15 mouse cellular contexts compared by ENCODE assay signal in genomic region chr8:125098050-125098449, GRCm38 (mm10). TPM values are rescaled to one million over a fixed set of nuclear protein-coding genes. Genes with fewer than 3 reads are reported as not detected.
DNase-seq lines count a peak whose midpoint lies in the region; ATAC-seq lines count a peak whose summit lies in the region.
"Had no signal": no experiment of that assay in that cellular context is flagged by ENCODE, and none has a peak within 500 bp of the region (broad histone marks: within the 10 kb centered on the region; RNA-seq: fewer than 3 reads in every experiment).

No protein-coding gene starts in this region.

- H3K27ac ChIP-seq in embryonic facial prominence, embryonic 14.5 days (replicated peaks; ENCODE audit: low read depth, low read length) = no peak overlapping the region
- H3K27ac ChIP-seq: embryonic facial prominence, embryonic 13.5 days; forebrain, embryonic 15.5 days had no signal

- 17% methylated on average over 5 of the region's 5 CpGs for WGBS in embryonic facial prominence, embryonic 14.5 days

- no peak; the same call in 1 of the 2 replicates for ATAC-seq in embryonic facial prominence, embryonic 14.5 days (ENCODE audit: low read depth)
- ATAC-seq: forebrain, embryonic 15.5 days had no signal

- H3K9ac ChIP-seq in embryonic facial prominence, embryonic 14.5 days (ENCODE audit: low read depth, low read length) = no peak overlapping the region
- H3K9ac ChIP-seq: embryonic facial prominence, embryonic 13.5 days; forebrain, embryonic 15.5 days had no signal

- no peak overlapping the region for H3K4me2 ChIP-seq in embryonic facial prominence, embryonic 14.5 days (ENCODE audit: low read depth, low read length)
- H3K4me2 ChIP-seq: embryonic facial prominence, embryonic 13.5 days; forebrain, embryonic 15.5 days had no signal

- H3K4me1 ChIP-seq in embryonic facial prominence, embryonic 14.5 days (ENCODE audit: control insufficient read depth, insufficient read depth, low read length) = peaks cover 8% of the 10 kb centered on the region; the same call in 1 of the 2 replicates

- no peak overlapping the region for H3K4me3 ChIP-seq in embryonic facial prominence, embryonic 14.5 days (ENCODE audit: low read depth, low read length)
- H3K4me3 ChIP-seq: embryonic facial prominence, embryonic 13.5 days; forebrain, embryonic 15.5 days had no signal

- intact Hi-C loops in left cerebral cortex, postnatal 4 days (cut with DNase I) = no loop called here
- intact Hi-C loops in left cerebral cortex, postnatal 25 days (cut with DNase I) = no loop called here
- intact Hi-C loops in left cerebral cortex, postnatal 36 days (cut with DNase I) = no loop called here

- no peaks in the 10 kb centered on the region for H3K36me3 ChIP-seq in embryonic facial prominence, embryonic 14.5 days (ENCODE audit: control insufficient read depth, insufficient read depth, low read length)
- H3K36me3 ChIP-seq: embryonic facial prominence, embryonic 13.5 days; forebrain, embryonic 15.5 days had no signal

- peak; percentile 46 for DNase-seq in left cerebral cortex, postnatal 4 days
- no peak for DNase-seq in left cerebral cortex, adult 11 months (ENCODE audit: low spot score)
- peak; percentile 77 for DNase-seq in adrenal gland, postnatal 10 days
- DNase-seq in embryonic facial prominence, embryonic 14.5 days (ENCODE audit: low spot score) = peak; percentile 67
- peak; percentile 38 for DNase-seq in testis, postnatal 14 days (ENCODE audit: low spot score)
- no peak for DNase-seq in left cerebral cortex, postnatal 25 days (ENCODE audit: low spot score in 2 of 2)
- DNase-seq in left cerebral cortex, postnatal 36 days (ENCODE audit: low spot score in 2 of 2) = no peak
- DNase-seq: cerebellum, adult 2 months; gastrocnemius, postnatal 36 days; lung, adult 2 months; right cerebral cortex, postnatal 4 days; thymus, postnatal 4 days had no signal

- no peaks in the 10 kb centered on the region for H3K27me3 ChIP-seq in embryonic facial prominence, embryonic 14.5 days (replicated peaks; ENCODE audit: control insufficient read depth, insufficient read depth, low read length)
- H3K27me3 ChIP-seq: embryonic facial prominence, embryonic 13.5 days; forebrain, embryonic 15.5 days had no signal

- H3K9me3 ChIP-seq in embryonic facial prominence, embryonic 14.5 days (ENCODE audit: control insufficient read depth, low read length) = no peaks in the 10 kb centered on the region
- H3K9me3 ChIP-seq: embryonic facial prominence, embryonic 13.5 days; forebrain, embryonic 15.5 days had no signal

RNA-seq across cellular contexts. Expression of gene Disc1, which starts 44.1 kb away (rescaled TPM):
- total RNA-seq in left cerebral cortex, postnatal 4 days (2021) = 1 to 10 TPM; 3.9 to 4.4 TPM
- 1 to 10 TPM; 3.6 TPM for total RNA-seq in adrenal gland, postnatal 10 days (2021)
- polyA plus RNA-seq in embryonic facial prominence, embryonic 14.5 days (2014; fragmentation: Nextera tagmentation; extraction: Ambion mirVana) = 1.5 and 1.6 TPM in 2 replicates
- total RNA-seq in left cerebral cortex, postnatal 25 days (2021) = 1 to 10 TPM; 2.5 to 3.1 TPM
- total RNA-seq in left cerebral cortex, postnatal 36 days (2021) = 1 to 10 TPM; 1.4 to 2.5 TPM
- total RNA-seq: CH12.LX had no signal

Comparison
In these comparisons a context has a peak if more than half of its experiments do, and no peak if none do; other contexts are left out.
1. DNase-seq: peak in left cerebral cortex, postnatal 4 days (single experiment), adrenal gland, postnatal 10 days (single experiment), embryonic facial prominence, embryonic 14.5 days (single experiment) and testis, postnatal 14 days (single experiment); none in left cerebral cortex, adult 11 months (single experiment), left cerebral cortex, postnatal 25 days (0 of 2) and left cerebral cortex, postnatal 36 days (0 of 2).